Mouse (Mus musculus) liver, embryonic 11.5 days (tissue): ENCODE results near the gene Scd2. TPM values are rescaled to one million over a fixed set of nuclear protein-coding genes. Genes with fewer than 3 reads are reported as not detected.
A peak's percentile ranks its signal among the peaks of the same experiment; 100 is the strongest.
"Not testable (repeated sequence)": the region's sequence is repeated elsewhere in the genome, so short reads cannot be mapped to it uniquely, and the experiment has no call there.

ENCODE experiments used
- ATAC-seq: fragments of 200-750 bp; cut with Nextera tagmentation; replicated peaks from 2 replicates; pipeline ENCODE4 v1.8.0; 2017; ENCODE audit warnings: moderate number of reproducible peaks, mild to moderate bottlenecking, moderate TSS enrichment, moderate library complexity; ENCODE audit not compliant: low FRiP score
- DNase-seq: peaks from one replicate; pipeline ENCODE4 v3.0.0-alpha.2; 2017; ENCODE audit warnings: low spot score
- H3K27ac ChIP-seq: fragments of 300-500 bp; sonication (generic); 2 replicates; pipeline ENCODE4 v1.5.1; 2014; ENCODE audit warnings: mild to moderate bottlenecking, low read depth, low read length, control low read depth
- H3K27me3 ChIP-seq: fragments of 300-500 bp; sonication (generic); replicated peaks from 2 replicates; pipeline ENCODE4 v1.6.1; 2014; ENCODE audit warnings: low read length, mixed read lengths; ENCODE audit not compliant: control insufficient read depth, insufficient read depth
- H3K36me3 ChIP-seq: fragments of 300-500 bp; sonication (generic); 2 replicates; pipeline ENCODE4 v1.6.1; 2014; ENCODE audit warnings: mild to moderate bottlenecking, low read length, moderate library complexity, mixed read lengths; ENCODE audit not compliant: control insufficient read depth, insufficient read depth
- H3K4me1 ChIP-seq: fragments of 300-500 bp; sonication (generic); replicated peaks from 2 replicates; pipeline ENCODE4 v1.6.1; 2014; ENCODE audit warnings: low read length, mixed read lengths; ENCODE audit not compliant: control insufficient read depth, insufficient read depth
- H3K4me2 ChIP-seq: fragments of 300-500 bp; sonication (generic); 2 replicates; pipeline ENCODE4 v1.6.1; 2014; ENCODE audit warnings: mild to moderate bottlenecking, control low read depth, moderate library complexity
- H3K4me3 ChIP-seq: fragments of 300-500 bp; sonication (generic); 2 replicates; pipeline ENCODE4 v1.5.1; 2014; ENCODE audit warnings: low read depth, low read length, control low read depth
- H3K9ac ChIP-seq: fragments of 300-500 bp; sonication (generic); 2 replicates; pipeline ENCODE4 v1.6.1; 2014; ENCODE audit warnings: low read depth, low read length, control low read depth
- H3K9me3 ChIP-seq: fragments of 300-500 bp; sonication (generic); 2 replicates; pipeline ENCODE4 v1.6.1; 2016; ENCODE audit warnings: low read length, inconsistent platforms, mixed read lengths; ENCODE audit not compliant: control insufficient read depth
- WGBS: fragments of 180-500 bp; shearing (Covaris S2); extraction: QIAGEN DNeasy Blood & Tissue Kit; methylation state at CpG from one replicate; pipeline ENCODE4 v1.1.7; 2014; 5-methylcytosine and 5-hydroxymethylcytosine counted together
- polyA plus RNA-seq: library from polyadenylated mRNA; unstranded; fragments of >200 nt; fragmentation: Nextera tagmentation; extraction: Ambion mirVana; gene quantifications from 2 replicates; pipeline ENCODE4 v1.2.1, GENCODE M21; 2014

Scd2 gene
- polyA plus RNA-seq, 1 experiment from 2014 or later = 212 TPM

GRCm38 (mm10) chr19:44316752-44317315 is 23.4 kb downstream of the Scd2 start:
- Histone ChIP-seq H3K4me3 (no peak overlapping the region), H3K27ac (no peak overlapping the region), H3K27me3 (no peaks in the 10 kb centered on the region; the same call in 1 of the 2 replicates), H3K36me3 (no peaks in the 10 kb centered on the region), H3K4me1 (peaks cover 7% of the 10 kb centered on the region), H3K4me2 (no peak overlapping the region), H3K9ac (no peak overlapping the region), H3K9me3 (no peaks in the 10 kb centered on the region)
- DNase-seq (peak; percentile 27), ATAC-seq (no peak)
- 55% methylated on average over 5 of the region's 5 CpGs for WGBS

GRCm38 (mm10) chr19:44317391-44317790 is 23.9 kb downstream of the Scd2 start:
- 66% methylated on average over 5 of the region's 5 CpGs for WGBS
- H3K9me3 ChIP-seq = no peaks in the 10 kb centered on the region
- no peaks in the 10 kb centered on the region; the same call in 1 of the 2 replicates for H3K27me3 ChIP-seq
- no peak overlapping the region for H3K9ac ChIP-seq
- H3K36me3 ChIP-seq = no peaks in the 10 kb centered on the region
- peaks cover 4% of the 10 kb centered on the region for H3K4me1 ChIP-seq
- peak; percentile 25 for DNase-seq
- no peak overlapping the region for H3K4me2 ChIP-seq
- ATAC-seq = no peak
- no peak overlapping the region for H3K4me3 ChIP-seq
- H3K27ac ChIP-seq = no peak overlapping the region

DNA sequence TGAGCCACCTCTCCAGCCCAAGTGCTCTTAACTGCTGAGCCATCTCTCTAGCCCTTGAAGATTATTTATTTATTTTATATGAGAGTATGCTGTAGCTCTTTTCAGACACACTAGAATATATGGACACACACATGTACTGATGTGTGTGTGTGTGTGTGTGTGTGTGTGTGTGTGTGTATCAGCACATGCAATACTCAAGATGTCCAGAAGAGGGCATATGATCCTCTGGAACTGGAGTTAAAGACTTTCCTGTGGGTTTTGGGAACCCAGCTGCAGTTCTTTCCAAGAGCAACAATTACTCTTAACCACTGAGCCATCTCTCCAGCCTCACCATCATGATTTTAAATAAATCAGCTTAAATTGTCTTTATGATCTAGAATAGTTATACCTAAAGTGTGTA is 25.1 kb downstream of the Scd2 start:
- Histone ChIP-seq H3K9ac (no peak overlapping the region), H3K4me2 (no peak overlapping the region), H3K27me3 (no peaks in the 10 kb centered on the region; the same call in 1 of the 2 replicates), H3K36me3 (no peaks in the 10 kb centered on the region), H3K4me1 (peaks cover 4% of the 10 kb centered on the region), H3K4me3 (no peak overlapping the region), H3K27ac (no peak overlapping the region), H3K9me3 (no peaks in the 10 kb centered on the region)
- ATAC-seq (no peak), DNase-seq (peak; percentile 3)

- H3K4me3 ChIP-seq = no peak overlapping the region
- no peaks in the 10 kb centered on the region for H3K36me3 ChIP-seq
- H3K9ac ChIP-seq = no peak overlapping the region
- no peak overlapping the region for H3K4me2 ChIP-seq
- H3K27me3 ChIP-seq = no peaks in the 10 kb centered on the region; the same call in 1 of the 2 replicates
- DNase-seq (no peak), ATAC-seq (no peak)
- no peaks in the 10 kb centered on the region; the same call in 1 of the 2 replicates for H3K4me1 ChIP-seq
- H3K9me3 ChIP-seq = no peaks in the 10 kb centered on the region
- no peak overlapping the region for H3K27ac ChIP-seq
- 75% methylated on average over 3 of the region's 3 CpGs for WGBS
Observed at GRCm38 (mm10) chr19:44320316-44320715, 26.8 kb downstream of the Scd2 start.

DNA sequence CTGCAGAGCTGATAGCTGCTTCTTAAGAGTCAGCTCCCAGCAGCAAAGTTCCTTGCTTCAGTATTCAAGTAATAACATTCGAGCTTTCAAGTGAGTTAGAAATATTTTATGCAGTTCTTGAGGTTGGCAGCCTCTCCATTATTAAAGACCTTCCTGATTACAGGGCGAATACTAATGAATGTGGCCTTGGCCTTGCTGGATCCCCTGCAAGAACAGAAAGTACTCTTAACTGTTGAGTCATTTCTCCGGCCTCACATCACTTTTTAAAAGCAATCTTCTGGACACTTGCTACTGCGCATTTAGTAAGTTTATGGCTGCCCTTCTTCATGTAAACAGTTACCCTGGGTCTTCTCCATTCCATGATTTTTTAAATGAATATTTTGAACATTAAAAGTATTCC is 27.7 kb downstream of the Scd2 start:
- no peaks in the 10 kb centered on the region; the same call in 1 of the 2 replicates for H3K27me3 ChIP-seq
- no peaks in the 10 kb centered on the region for H3K9me3 ChIP-seq
- H3K4me1 ChIP-seq = no peaks in the 10 kb centered on the region
- no peaks in the 10 kb centered on the region for H3K36me3 ChIP-seq
- WGBS = 81% methylated on average over 4 of the region's 4 CpGs
- no peak for ATAC-seq
- no peak overlapping the region for H3K27ac ChIP-seq
- no peak overlapping the region for H3K4me2 ChIP-seq
- H3K9ac ChIP-seq = no peak overlapping the region
- no peak overlapping the region for H3K4me3 ChIP-seq
- DNase-seq = no peak

GRCm38 (mm10) chr19:44321631-44322030 is 28.2 kb downstream of the Scd2 start:
- ATAC-seq = no peak
- Histone ChIP-seq H3K9me3 (no peaks in the 10 kb centered on the region), H3K4me1 (no peaks in the 10 kb centered on the region), H3K4me3 (no peak overlapping the region), H3K27me3 (no peaks in the 10 kb centered on the region), H3K9ac (no peak overlapping the region), H3K4me2 (no peak overlapping the region), H3K36me3 (no peaks in the 10 kb centered on the region), H3K27ac (no peak overlapping the region)
- DNase-seq = no peak
- 71% methylated on average over 2 of the region's 2 CpGs for WGBS

DNA sequence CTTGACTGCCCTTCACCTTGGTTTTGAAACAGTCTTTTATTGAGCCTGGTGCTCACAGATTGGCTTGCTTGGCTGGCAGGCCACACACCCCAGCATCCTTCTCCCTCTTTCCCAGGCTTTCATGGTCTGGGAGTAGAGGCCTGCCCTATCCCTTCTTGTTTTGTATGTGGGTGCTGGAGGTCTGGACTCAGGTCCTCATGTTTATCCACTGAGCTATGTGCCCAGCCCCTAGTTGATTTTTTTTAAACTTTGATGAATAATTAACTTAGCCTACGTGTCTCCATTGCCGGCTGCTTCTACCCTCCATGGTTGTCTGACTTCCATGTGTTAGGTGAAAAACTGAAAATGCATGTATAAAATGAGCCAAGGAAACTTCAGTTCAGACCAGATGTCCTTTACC is 36.1 kb downstream of the Scd2 start:
- H3K4me1 ChIP-seq = no peaks in the 10 kb centered on the region
- H3K4me2 ChIP-seq = no peak overlapping the region
- no peaks in the 10 kb centered on the region for H3K9me3 ChIP-seq
- no peak overlapping the region for H3K4me3 ChIP-seq
- H3K27ac ChIP-seq = no peak overlapping the region
- DNase-seq (no peak), ATAC-seq (no peak)
- 0 out of 2 replicates have a peak, but pooled peaks cover 2% of the 10 kb centered on the region for H3K27me3 ChIP-seq
- H3K36me3 ChIP-seq = no peaks in the 10 kb centered on the region
- H3K9ac ChIP-seq = no peak overlapping the region
- WGBS = 77% methylated on average over 2 of the region's 2 CpGs

GRCm38 (mm10) chr19:44331128-44331527 is 37.7 kb downstream of the Scd2 start:
- 88% methylated on average over 1 of the region's 1 CpGs for WGBS
- not testable (repeated sequence) for ATAC-seq, DNase-seq, H3K4me2 ChIP-seq, H3K36me3 ChIP-seq, H3K27ac ChIP-seq, H3K4me1 ChIP-seq, H3K9me3 ChIP-seq, H3K4me3 ChIP-seq, H3K9ac ChIP-seq, H3K27me3 ChIP-seq

- Histone ChIP-seq H3K4me1 (no peaks in the 10 kb centered on the region), H3K27me3 (0 out of 2 replicates have a peak, but pooled peaks cover 2% of the 10 kb centered on the region), H3K36me3 (no peaks in the 10 kb centered on the region), H3K9me3 (no peaks in the 10 kb centered on the region), H3K4me3 (no peak overlapping the region), H3K27ac (no peak overlapping the region), H3K9ac (no peak overlapping the region), H3K4me2 (no peak overlapping the region)
- no peak for ATAC-seq
- DNase-seq = no peak
- 65% methylated on average over 5 of the region's 5 CpGs for WGBS
Observed at GRCm38 (mm10) chr19:44331911-44332310, 38.4 kb downstream of the Scd2 start.
